12 mouse cellular contexts compared by ENCODE assay signal in the genomic region with DNA sequence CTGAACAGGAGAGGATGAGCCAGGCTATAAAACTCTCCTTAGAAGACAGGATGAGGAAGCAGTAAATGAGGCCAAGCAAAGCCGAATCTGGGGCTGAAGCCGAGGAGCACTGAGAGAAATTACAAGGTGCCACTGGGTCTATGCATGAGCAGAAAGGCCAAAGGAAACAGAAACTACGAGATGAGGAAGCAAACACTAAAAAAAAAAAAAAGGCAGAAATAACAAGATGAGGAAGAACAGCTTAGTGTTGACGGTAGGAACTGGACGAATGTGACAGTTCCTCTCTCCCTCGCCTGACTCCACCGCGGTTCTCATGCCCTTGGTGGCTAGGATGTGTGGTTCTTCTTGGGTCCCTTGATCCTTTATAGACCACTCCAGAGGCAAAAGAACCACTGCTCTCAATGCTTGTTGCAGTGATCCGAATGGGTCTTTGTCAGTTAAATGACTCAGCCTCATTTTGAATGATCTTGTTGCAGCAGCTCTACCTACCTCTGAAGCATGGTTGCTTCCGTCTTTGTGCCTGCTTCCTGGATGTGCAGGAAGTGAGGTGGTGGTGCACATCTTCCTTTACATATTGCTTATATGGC. TPM values are rescaled to one million over a fixed set of nuclear protein-coding genes. Genes with fewer than 3 reads are reported as not detected.
DNase-seq lines count a peak whose midpoint lies in the region; ATAC-seq and TF ChIP-seq lines count a peak whose summit lies in the region.
"Had no signal": no experiment of that assay in that cellular context is flagged by ENCODE, and none has a peak within 500 bp of the region (broad histone marks: within the 10 kb centered on the region; RNA-seq: fewer than 3 reads in every experiment).

No protein-coding gene starts in this region.

- H3K9ac ChIP-seq in forebrain, embryonic 16.5 days (replicated peaks; ENCODE audit: low read depth, low read length) = no peak overlapping the region
- H3K9ac ChIP-seq: embryonic facial prominence, embryonic 15.5 days; intestine, embryonic 15.5 days had no signal

- no peaks in the 10 kb centered on the region for H3K9me3 ChIP-seq in forebrain, embryonic 16.5 days (ENCODE audit: control insufficient read depth, low read length)
- H3K9me3 ChIP-seq: embryonic facial prominence, embryonic 15.5 days; intestine, embryonic 15.5 days; limb, embryonic 10.5 days had no signal

- H3K4me2 ChIP-seq in forebrain, embryonic 16.5 days (ENCODE audit: low read length) = no peak overlapping the region
- H3K4me2 ChIP-seq: embryonic facial prominence, embryonic 15.5 days; intestine, embryonic 15.5 days had no signal

- H3K27ac ChIP-seq in layer of hippocampus, adult 2 months = 0 out of 2 replicates have a peak overlapping the region, but pooled peaks have one; percentile 23
- H3K27ac ChIP-seq in thymus, adult 2 months (ENCODE audit: control insufficient read depth, insufficient read depth, low read length) = peak overlapping the region; percentile 49
- H3K27ac ChIP-seq in forebrain, embryonic 16.5 days (ENCODE audit: low read length) = no peak overlapping the region
- H3K27ac ChIP-seq: embryonic facial prominence, embryonic 15.5 days; intestine, embryonic 15.5 days; limb, embryonic 10.5 days had no signal

- TF ChIP-seq CTCF in layer of hippocampus, adult 2 months (conservative IDR thresholded peaks at IDR 0.05) = no peak
- no peak for TF ChIP-seq CTCF in thymus, adult 2 months (IDR thresholded peaks at IDR 0.05; ENCODE audit: borderline replicate concordance, control insufficient read depth, extremely low read depth, insufficient read depth, low read length, poor library complexity)

- no peak for DNase-seq in layer of hippocampus, adult 2 months (ENCODE audit: low spot score in 2 of 2)
- no peak for DNase-seq in layer of hippocampus, adult 18-20 months (ENCODE audit: low spot score in 2 of 2)
- DNase-seq in T-cell, adult 2 months (ENCODE audit: low spot score) = peak; percentile 51
- peak; percentile 46 for DNase-seq in thymus, adult 2 months
- no peak for DNase-seq in left cerebral cortex, postnatal 4 days
- no peak for DNase-seq in cerebellum, adult 11 months
- DNase-seq: gastrocnemius, postnatal 14 days had no signal

- no peaks in the 10 kb centered on the region for H3K27me3 ChIP-seq in thymus, adult 2 months (ENCODE audit: control insufficient read depth, insufficient read depth, low read length)
- H3K27me3 ChIP-seq in forebrain, embryonic 16.5 days (replicated peaks; ENCODE audit: control insufficient read depth, insufficient read depth, low read length) = no peaks in the 10 kb centered on the region
- H3K27me3 ChIP-seq: embryonic facial prominence, embryonic 15.5 days; intestine, embryonic 15.5 days had no signal

- H3K4me1 ChIP-seq in thymus, adult 2 months (replicated peaks; ENCODE audit: control insufficient read depth, insufficient read depth, low read length) = 0 out of 2 replicates have a peak, but pooled peaks cover 4% of the 10 kb centered on the region
- no peaks in the 10 kb centered on the region for H3K4me1 ChIP-seq in forebrain, embryonic 16.5 days (replicated peaks; ENCODE audit: control insufficient read depth, insufficient read depth, low read length)
- H3K4me1 ChIP-seq: embryonic facial prominence, embryonic 15.5 days; intestine, embryonic 15.5 days; limb, embryonic 10.5 days had no signal

- no peak overlapping the region for H3K4me3 ChIP-seq in layer of hippocampus, adult 2 months
- peak overlapping the region; percentile 43 for H3K4me3 ChIP-seq in thymus, adult 2 months (ENCODE audit: control insufficient read depth, insufficient read depth, low read length)
- no peak overlapping the region for H3K4me3 ChIP-seq in forebrain, embryonic 16.5 days (replicated peaks; ENCODE audit: low read length)
- H3K4me3 ChIP-seq: embryonic facial prominence, embryonic 15.5 days; intestine, embryonic 15.5 days; limb, embryonic 10.5 days had no signal

- WGBS in thymus, adult 2 months = 5% methylated on average over 10 of the region's 10 CpGs
- 86% methylated on average over 9 of the region's 10 CpGs for WGBS in forebrain, embryonic 16.5 days

- intact Hi-C loops in left cerebral cortex, postnatal 4 days (cut with DNase I) = no loop called here

- TF ChIP-seq POLR2A in thymus, adult 2 months (IDR thresholded peaks at IDR 0.05; ENCODE audit: control insufficient read depth, extremely low read depth, insufficient read depth, low read length, poor library complexity) = no peak

- no peaks in the 10 kb centered on the region for H3K36me3 ChIP-seq in thymus, adult 2 months (ENCODE audit: control insufficient read depth, insufficient read depth, low read length)
- no peaks in the 10 kb centered on the region for H3K36me3 ChIP-seq in forebrain, embryonic 16.5 days (ENCODE audit: control insufficient read depth, insufficient read depth)
- H3K36me3 ChIP-seq: embryonic facial prominence, embryonic 15.5 days; intestine, embryonic 15.5 days; limb, embryonic 10.5 days had no signal

- ATAC-seq in megakaryocyte, adult 5-6 weeks (ENCODE audit: poor library complexity, severe bottlenecking) = peak; percentile 89
- no peak for ATAC-seq in forebrain, embryonic 16.5 days
- ATAC-seq: intestine, embryonic 15.5 days had no signal

RNA-seq across cellular contexts. Expression of a gene that starts 34.2 kb away (rescaled TPM):
- total RNA-seq in layer of hippocampus, adult 2 months (2021) = 10 to 100 TPM; 51.4 to 62.7 TPM
- total RNA-seq in layer of hippocampus, adult 18-20 months (2021) = 10 to 100 TPM; 54.6 to 60.0 TPM
- total RNA-seq in megakaryocyte, adult 5-6 weeks (2015) = 31.5 and 36.2 TPM in 2 replicates
- total RNA-seq in megakaryocyte, adult 5-6 weeks (2017) = 43.7 and 46.8 TPM in 2 replicates
- polyA plus RNA-seq in thymus, adult 2 months (2012; rRNA removed) = 13.4 and 14.0 TPM in 2 replicates
- 10 to 100 TPM; 56.2 to 61.7 TPM for total RNA-seq in left cerebral cortex, postnatal 4 days (2021)
- 13.7 and 15.6 TPM in 2 replicates for polyA plus RNA-seq in forebrain, embryonic 16.5 days (2015; fragmentation: Nextera tagmentation; extraction: Ambion mirVana)

Comparison
In these comparisons a context has a peak if more than half of its experiments do, and no peak if none do; other contexts are left out.
1. DNase-seq: peak in T-cell, adult 2 months (single experiment) and thymus, adult 2 months (single experiment); none in layer of hippocampus, adult 2 months (0 of 2), layer of hippocampus, adult 18-20 months (0 of 2), left cerebral cortex, postnatal 4 days (single experiment) and cerebellum, adult 11 months (single experiment).